Mouse (Mus musculus): ENCODE measurements around the gene Sqstm1.
"Not testable (repeated sequence)": the region's sequence is repeated elsewhere in the genome, so short reads cannot be mapped to it uniquely, and the experiment has no call there.

Gene Sqstm1

GRCm38 (mm10) chr11:50176351-50176750, 34.3 kb downstream of the Sqstm1 start:
- DNase-seq (ENCODE audit: low spot score): no peak

GRCm38 (mm10) chr11:50174730-50175187, 35.9 kb downstream of the Sqstm1 start:
- DNase-seq (ENCODE audit: low spot score): peak; percentile 91

- not testable (repeated sequence) for DNase-seq (ENCODE audit: low spot score)
Measured at GRCm38 (mm10) chr11:50174111-50174729, 36.4 kb downstream of the Sqstm1 start, which contains the start of gene Mrnip. Mrnip (plus strand) TSS chr11:50174444.

GRCm38 (mm10) chr11:50168352-50168751, 42.3 kb downstream of the Sqstm1 start:
- DNase-seq (ENCODE audit: low spot score): no peak

GRCm38 (mm10) chr11:50162338-50163050, 48.1 kb downstream of the Sqstm1 start:
- DNase-seq (ENCODE audit: low spot score): no peak

- DNase-seq (ENCODE audit: low spot score): no peak
Measured at GRCm38 (mm10) chr11:50161578-50162304, 48.9 kb downstream of the Sqstm1 start.

- DNase-seq (ENCODE audit: low spot score): no peak
Measured at GRCm38 (mm10) chr11:50159347-50159746, 51.3 kb downstream of the Sqstm1 start.

- DNase-seq (ENCODE audit: low spot score): no peak
Measured at GRCm38 (mm10) chr11:50158346-50158745, 52.3 kb downstream of the Sqstm1 start.

- DNase-seq (ENCODE audit: low spot score): no peak
Measured at GRCm38 (mm10) chr11:50156725-50157258, 53.8 kb downstream of the Sqstm1 start.

GRCm38 (mm10) chr11:50155785-50156184, 54.8 kb downstream of the Sqstm1 start:
- no peak for DNase-seq (ENCODE audit: low spot score)

GRCm38 (mm10) chr11:50154777-50155520, 55.7 kb downstream of the Sqstm1 start:
- no peak for DNase-seq (ENCODE audit: low spot score)

GRCm38 (mm10) chr11:50154166-50154565, 56.5 kb downstream of the Sqstm1 start:
- DNase-seq (ENCODE audit: low spot score): no peak

- DNase-seq (ENCODE audit: low spot score): no peak
Measured at GRCm38 (mm10) chr11:50151374-50151773, 59.3 kb downstream of the Sqstm1 start.

GRCm38 (mm10) chr11:50149603-50150150, 61.0 kb downstream of the Sqstm1 start:
- no peak for DNase-seq (ENCODE audit: low spot score)
